Mouse (Mus musculus) G1E-ER4 (cell line): ENCODE results near the gene Etl4. TPM values are rescaled to one million over a fixed set of nuclear protein-coding genes. Genes with fewer than 3 reads are reported as not detected.

Experiments
- GATA1 ChIP-seq: IDR thresholded peaks from one replicate; pipeline ENCODE4 v1.8.0; 2012; ENCODE audit warnings: low read length, inconsistent platforms
- polyA plus RNA-seq: library from polyadenylated mRNA; stranded (reverse); fragments of >175 nt; gene quantifications from 2 replicates; pipeline ENCODE4 v1.2.3, GENCODE M21; 2012

Etl4 gene
- polyA plus RNA-seq, 1 experiment = not detected

- TF ChIP-seq GATA1 = no peak
These were observed 195.9 kb downstream of the Etl4 start for GRCm38 (mm10) chr2:20105456-20105855.

GRCm38 (mm10) chr2:20111703-20112102, 202.1 kb downstream of the Etl4 start:
- TF ChIP-seq GATA1 = no peak

GRCm38 (mm10) chr2:20125914-20126313, 216.3 kb downstream of the Etl4 start:
- TF ChIP-seq GATA1 = no peak

GRCm38 (mm10) chr2:20131792-20132191, 222.2 kb downstream of the Etl4 start:
- TF ChIP-seq GATA1 = no peak

- TF ChIP-seq GATA1 = no peak
These were observed 228.8 kb downstream of the Etl4 start for GRCm38 (mm10) chr2:20138426-20138825.

- no peak for TF ChIP-seq GATA1
These were observed 235.8 kb downstream of the Etl4 start for GRCm38 (mm10) chr2:20145368-20145767.

- TF ChIP-seq GATA1 = no peak
These were observed 257.5 kb downstream of the Etl4 start for GRCm38 (mm10) chr2:20167073-20167472.

- TF ChIP-seq GATA1 = no peak
These were observed 258.0 kb downstream of the Etl4 start for GRCm38 (mm10) chr2:20167566-20167965.

- TF ChIP-seq GATA1 = no peak
These were observed 258.6 kb downstream of the Etl4 start for GRCm38 (mm10) chr2:20168156-20168555.

- no peak for TF ChIP-seq GATA1
These were observed 293.4 kb downstream of the Etl4 start for GRCm38 (mm10) chr2:20203011-20203410.

- TF ChIP-seq GATA1 = no peak
These were observed 297.1 kb downstream of the Etl4 start for GRCm38 (mm10) chr2:20206647-20207046.

GRCm38 (mm10) chr2:20208683-20209194, 299.2 kb downstream of the Etl4 start:
- TF ChIP-seq GATA1 = no peak

GRCm38 (mm10) chr2:20209359-20209758, 299.8 kb downstream of the Etl4 start:
- no peak for TF ChIP-seq GATA1

- TF ChIP-seq GATA1 = no peak
These were observed 306.7 kb downstream of the Etl4 start for GRCm38 (mm10) chr2:20216275-20216674.

- TF ChIP-seq GATA1 = no peak
These were observed 307.3 kb downstream of the Etl4 start for GRCm38 (mm10) chr2:20216686-20217437.

- no peak for TF ChIP-seq GATA1
These were observed 321.8 kb downstream of the Etl4 start for GRCm38 (mm10) chr2:20231371-20231770.

- no peak for TF ChIP-seq GATA1
These were observed 338.6 kb downstream of the Etl4 start for GRCm38 (mm10) chr2:20248043-20248664.

GRCm38 (mm10) chr2:20249403-20249802, 339.8 kb downstream of the Etl4 start:
- TF ChIP-seq GATA1 = no peak
